12 mouse cellular contexts compared by ENCODE assay signal in the genomic region with DNA sequence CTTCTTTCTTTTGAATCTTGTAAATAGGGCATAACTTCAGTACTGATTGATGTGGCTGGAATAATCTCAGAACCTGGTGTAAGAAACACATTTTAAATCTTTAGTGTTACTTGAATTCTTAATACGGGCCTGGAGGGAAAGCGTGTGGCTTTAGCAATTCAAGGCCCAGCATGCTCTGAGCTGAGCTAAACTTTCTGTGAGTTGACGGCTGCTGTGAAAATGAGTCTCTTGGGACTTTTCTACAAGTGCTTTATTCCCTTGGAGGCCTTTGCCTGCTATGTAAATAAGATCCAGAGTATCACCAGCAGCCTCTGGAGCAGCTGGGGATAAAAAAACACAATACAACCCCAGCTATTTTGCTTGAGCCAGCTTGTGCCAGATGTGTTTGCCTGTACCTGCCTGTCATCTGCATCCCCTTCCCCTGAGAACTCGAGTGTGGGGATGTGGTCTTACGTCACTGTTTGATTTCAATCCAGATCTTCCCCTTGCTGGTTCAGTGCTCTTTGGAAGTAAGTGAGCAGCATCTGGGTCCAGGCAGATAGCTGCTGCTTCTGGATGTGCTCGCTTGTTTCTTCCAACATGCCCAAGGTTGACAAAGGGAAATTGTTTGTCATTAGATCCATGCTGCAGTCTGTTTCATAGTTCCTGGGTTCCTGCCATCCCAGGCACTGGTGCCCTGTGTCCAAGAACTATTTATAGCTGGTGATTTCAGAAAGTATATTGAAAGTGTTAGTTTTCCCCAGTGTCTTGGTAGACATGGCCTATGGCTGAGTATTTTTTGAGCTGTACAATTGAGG.
DNase-seq lines count a peak whose midpoint lies in the region; ATAC-seq lines count a peak whose summit lies in the region.
"Had no signal": no experiment of that assay in that cellular context is flagged by ENCODE, and none has a peak within 500 bp of the region (broad histone marks: within the 10 kb centered on the region; RNA-seq: fewer than 3 reads in every experiment).

No protein-coding gene starts in this region.

- DNase-seq in cerebellum, postnatal 14 days, result peak; percentile 11 to 17
- no peak for DNase-seq in cerebellum, postnatal 10 days
- DNase-seq in midbrain, embryonic 11.5 days (ENCODE audit: low spot score, missing footprints), result peak; percentile 67
- peak; percentile 37 for DNase-seq in heart, adult 8-10 months (ENCODE audit: low spot score)
- no peak for DNase-seq in spleen, adult 18-20 months
- DNase-seq in T-cell, adult 2 months (ENCODE audit: low spot score), result no peak
- DNase-seq: liver, embryonic 13.5 days had no signal

- no peak overlapping the region for H3K4me3 ChIP-seq in midbrain, embryonic 11.5 days (ENCODE audit: low read depth, low read length)
- no peak overlapping the region for H3K4me3 ChIP-seq in midbrain, embryonic 15.5 days
- H3K4me3 ChIP-seq in stomach, embryonic 15.5 days (replicated peaks), result no peak overlapping the region
- H3K4me3 ChIP-seq: forebrain, embryonic 12.5 days; liver, embryonic 13.5 days had no signal

- no peak overlapping the region for H3K4me2 ChIP-seq in midbrain, embryonic 11.5 days
- H3K4me2 ChIP-seq in midbrain, embryonic 15.5 days, result no peak overlapping the region
- H3K4me2 ChIP-seq in stomach, embryonic 15.5 days, result no peak overlapping the region
- H3K4me2 ChIP-seq: forebrain, embryonic 12.5 days; liver, embryonic 13.5 days had no signal

- no peak overlapping the region for H3K27ac ChIP-seq in midbrain, embryonic 11.5 days (ENCODE audit: low read depth, low read length)
- H3K27ac ChIP-seq in midbrain, embryonic 15.5 days, result no peak overlapping the region
- peak overlapping the region; percentile 7; the same call in 1 of the 2 replicates for H3K27ac ChIP-seq in stomach, embryonic 15.5 days
- H3K27ac ChIP-seq: forebrain, embryonic 12.5 days; liver, embryonic 13.5 days had no signal

- ATAC-seq in midbrain, embryonic 11.5 days (ENCODE audit: low FRiP score), result no peak
- ATAC-seq in midbrain, embryonic 15.5 days (replicated peaks), result no peak
- ATAC-seq in stomach, embryonic 15.5 days (ENCODE audit: insufficient read depth, low FRiP score, low read depth), result no peak
- ATAC-seq: hindbrain, embryonic 16.5 days; midbrain, embryonic 16.5 days had no signal

- no peaks in the 10 kb centered on the region for H3K9me3 ChIP-seq in midbrain, embryonic 11.5 days (ENCODE audit: control insufficient read depth, low read length)
- no peaks in the 10 kb centered on the region for H3K9me3 ChIP-seq in midbrain, embryonic 15.5 days
- no peaks in the 10 kb centered on the region for H3K9me3 ChIP-seq in stomach, embryonic 15.5 days
- H3K9me3 ChIP-seq: forebrain, embryonic 12.5 days; liver, embryonic 13.5 days had no signal

- H3K36me3 ChIP-seq in midbrain, embryonic 11.5 days (ENCODE audit: control insufficient read depth, insufficient read depth, low read length), result no peaks in the 10 kb centered on the region
- H3K36me3 ChIP-seq in midbrain, embryonic 15.5 days (replicated peaks), result 0 out of 2 replicates have a peak, but pooled peaks cover 2% of the 10 kb centered on the region
- no peaks in the 10 kb centered on the region for H3K36me3 ChIP-seq in stomach, embryonic 15.5 days

- H3K27me3 ChIP-seq in midbrain, embryonic 11.5 days (ENCODE audit: control insufficient read depth, insufficient read depth, low read length), result no peaks in the 10 kb centered on the region
- H3K27me3 ChIP-seq in midbrain, embryonic 15.5 days (replicated peaks), result no peaks in the 10 kb centered on the region
- H3K27me3 ChIP-seq in stomach, embryonic 15.5 days (replicated peaks), result no peaks in the 10 kb centered on the region
- H3K27me3 ChIP-seq: forebrain, embryonic 12.5 days; liver, embryonic 13.5 days had no signal

- WGBS in midbrain, embryonic 11.5 days, result 63% methylated on average over 6 of the region's 6 CpGs
- WGBS in midbrain, embryonic 15.5 days, result 63% methylated on average over 6 of the region's 6 CpGs
- 57% methylated on average over 6 of the region's 6 CpGs for WGBS in stomach, embryonic 15.5 days

- H3K4me1 ChIP-seq in midbrain, embryonic 11.5 days (ENCODE audit: control insufficient read depth, insufficient read depth, low read length), result no peaks in the 10 kb centered on the region
- no peaks in the 10 kb centered on the region for H3K4me1 ChIP-seq in midbrain, embryonic 15.5 days
- no peaks in the 10 kb centered on the region for H3K4me1 ChIP-seq in stomach, embryonic 15.5 days
- H3K4me1 ChIP-seq: forebrain, embryonic 12.5 days had no signal

- no peak overlapping the region for H3K9ac ChIP-seq in midbrain, embryonic 11.5 days (ENCODE audit: low read length)
- H3K9ac ChIP-seq in midbrain, embryonic 15.5 days, result no peak overlapping the region
- no peak overlapping the region for H3K9ac ChIP-seq in stomach, embryonic 15.5 days
- H3K9ac ChIP-seq: forebrain, embryonic 12.5 days; liver, embryonic 13.5 days had no signal

Comparison
In these comparisons a context has a peak if more than half of its experiments do, and no peak if none do; other contexts are left out.
1. DNase-seq: peak in cerebellum, postnatal 14 days (2 of 2), midbrain, embryonic 11.5 days (single experiment) and heart, adult 8-10 months (single experiment); none in cerebellum, postnatal 10 days (0 of 2), spleen, adult 18-20 months (0 of 2) and T-cell, adult 2 months (single experiment).